Mouse (Mus musculus) ES-Bruce4 (cell line): ENCODE results near the gene Cyfip1. TPM values are rescaled to one million over a fixed set of nuclear protein-coding genes. Genes with fewer than 3 reads are reported as not detected.

Source experiments
- H3K27ac ChIP-seq: 2 replicates; pipeline ENCODE4 v1.5.1; 2012; ENCODE audit warnings: low read length, inconsistent platforms; ENCODE audit not compliant: insufficient read depth
- H3K27me3 ChIP-seq: 2 replicates; pipeline ENCODE4 v1.6.1; 2012; ENCODE audit warnings: mild to moderate bottlenecking, low read length, inconsistent platforms; ENCODE audit not compliant: control insufficient read depth, poor library complexity, insufficient read depth, severe bottlenecking
- H3K36me3 ChIP-seq: 2 replicates; pipeline ENCODE4 v1.6.1; 2012; ENCODE audit warnings: inconsistent platforms, mild to moderate bottlenecking, low read length, moderate library complexity; ENCODE audit not compliant: control insufficient read depth, poor library complexity, insufficient read depth, severe bottlenecking
- H3K4me1 ChIP-seq: one replicate; pipeline ENCODE4 v1.8.1; 2011; ENCODE audit warnings: low read length; ENCODE audit not compliant: control insufficient read depth, insufficient read depth
- H3K4me3 ChIP-seq: 2 replicates; pipeline ENCODE4 v1.5.1; 2011; ENCODE audit warnings: low read depth, mild to moderate bottlenecking, low read length
- H3K9ac ChIP-seq: 2 replicates; pipeline ENCODE4 v1.6.1; 2012; ENCODE audit warnings: low read depth, mild to moderate bottlenecking, inconsistent platforms; ENCODE audit not compliant: poor library complexity, severe bottlenecking
- H3K9me3 ChIP-seq: replicated peaks from 2 replicates; pipeline ENCODE4 v1.6.1; 2012; ENCODE audit warnings: mild to moderate bottlenecking, low read length, inconsistent platforms; ENCODE audit not compliant: control insufficient read depth, poor library complexity, insufficient read depth, severe bottlenecking
- CTCF ChIP-seq: IDR thresholded peaks from one replicate; pipeline ENCODE4 v1.8.1; 2011; ENCODE audit warnings: low read depth, low read length
- EP300 ChIP-seq: IDR thresholded peaks from 2 replicates; pipeline ENCODE4 v1.6.1; 2011; ENCODE audit warnings: low read depth, low read length; ENCODE audit not compliant: insufficient read depth
- POLR2A ChIP-seq: IDR thresholded peaks from one replicate; pipeline ENCODE4 v1.8.1; 2011; ENCODE audit warnings: low read length; ENCODE audit not compliant: insufficient read depth
- polyA plus RNA-seq: library from polyadenylated mRNA; stranded (reverse); fragments of >200 nt; gene quantifications from 2 replicates; pipeline ENCODE4 v1.2.4, GENCODE M21; 2011; ENCODE audit warnings: low read depth; ENCODE audit not compliant: missing spikeins, insufficient read depth, insufficient read length

Cyfip1 gene
- polyA plus RNA-seq, 1 experiment = 97.9 TPM

- no peak overlapping the region for H3K9ac ChIP-seq
- H3K36me3 ChIP-seq = peaks cover 35% of the 10 kb centered on the region
- no peak overlapping the region for H3K4me3 ChIP-seq
- no peak overlapping the region for H3K27ac ChIP-seq
- H3K4me1 ChIP-seq = no peaks in the 10 kb centered on the region
- no peak for TF ChIP-seq POLR2A
- no peak for TF ChIP-seq EP300
- TF ChIP-seq CTCF = no peak
- H3K27me3 ChIP-seq = no peaks in the 10 kb centered on the region
- H3K9me3 ChIP-seq = no peaks in the 10 kb centered on the region
Measured at GRCm38 (mm10) chr7:55928649-55929048, 87.1 kb downstream of the Cyfip1 start.

- H3K9me3 ChIP-seq = no peaks in the 10 kb centered on the region
- no peak overlapping the region for H3K27ac ChIP-seq
- H3K4me3 ChIP-seq = no peak overlapping the region
- peaks cover 12% of the 10 kb centered on the region for H3K36me3 ChIP-seq
- H3K9ac ChIP-seq = no peak overlapping the region
- no peaks in the 10 kb centered on the region for H3K27me3 ChIP-seq
- peaks cover 2% of the 10 kb centered on the region for H3K4me1 ChIP-seq
- TF ChIP-seq POLR2A (no peak), CTCF (no peak), EP300 (no peak)
Measured at GRCm38 (mm10) chr7:55935025-55935424, 93.5 kb downstream of the Cyfip1 start.

- Histone ChIP-seq H3K36me3 (peaks cover under 1% of the 10 kb centered on the region), H3K4me3 (no peak overlapping the region), H3K9me3 (peaks cover 6% of the 10 kb centered on the region), H3K27ac (no peak overlapping the region), H3K27me3 (no peaks in the 10 kb centered on the region), H3K9ac (no peak overlapping the region), H3K4me1 (peaks cover 2% of the 10 kb centered on the region)
- no peak for TF ChIP-seq EP300
- no peak for TF ChIP-seq CTCF
- no peak for TF ChIP-seq POLR2A
Measured at GRCm38 (mm10) chr7:55938341-55938740, 96.8 kb downstream of the Cyfip1 start.

- no peak overlapping the region for H3K4me3 ChIP-seq
- no peak overlapping the region for H3K9ac ChIP-seq
- H3K9me3 ChIP-seq = peaks cover 56% of the 10 kb centered on the region
- no peaks in the 10 kb centered on the region for H3K27me3 ChIP-seq
- H3K27ac ChIP-seq = no peak overlapping the region
- peaks cover 34% of the 10 kb centered on the region for H3K36me3 ChIP-seq
- TF ChIP-seq CTCF (no peak), POLR2A (no peak), EP300 (no peak)
- no peaks in the 10 kb centered on the region for H3K4me1 ChIP-seq
Measured at GRCm38 (mm10) chr7:55956054-55956453, 114.5 kb downstream of the Cyfip1 start.

GRCm38 (mm10) chr7:55957178-55957577 lies 115.6 kb downstream of the Cyfip1 start:
- Histone ChIP-seq H3K27me3 (no peaks in the 10 kb centered on the region), H3K9ac (no peak overlapping the region), H3K9me3 (peaks cover 56% of the 10 kb centered on the region), H3K36me3 (peaks cover 34% of the 10 kb centered on the region), H3K4me3 (no peak overlapping the region), H3K27ac (no peak overlapping the region), H3K4me1 (no peaks in the 10 kb centered on the region)
- TF ChIP-seq CTCF (no peak), EP300 (no peak)

GRCm38 (mm10) chr7:55957916-55958315 lies 116.4 kb downstream of the Cyfip1 start:
- H3K4me1 ChIP-seq = no peaks in the 10 kb centered on the region
- no peak overlapping the region for H3K9ac ChIP-seq
- H3K36me3 ChIP-seq = peaks cover 34% of the 10 kb centered on the region
- peaks cover 53% of the 10 kb centered on the region for H3K9me3 ChIP-seq
- no peak overlapping the region for H3K4me3 ChIP-seq
- no peaks in the 10 kb centered on the region for H3K27me3 ChIP-seq
- no peak for TF ChIP-seq EP300
- no peak for TF ChIP-seq POLR2A
- TF ChIP-seq CTCF = no peak
- H3K27ac ChIP-seq = no peak overlapping the region
